Mouse (Mus musculus) frontal cortex, adult 2 months (tissue): Measurements from ENCODE around the gene Pan2. TPM values are rescaled to one million over a fixed set of nuclear protein-coding genes. Genes with fewer than 3 reads are reported as not detected.

ENCODE experiments used
- DNase-seq, 2 experiments: peaks; one replicate each; pipeline ENCODE4 v3.0.0; 2022; ENCODE audit warnings: low spot score in 1 of 2; ENCODE audit errors: extremely low spot score in 1 of 2
- polyA plus RNA-seq: library from polyadenylated mRNA; depleted of rRNA; stranded (reverse); fragments of >200 nt; gene quantifications from 2 replicates; pipeline ENCODE4 v1.2.3, GENCODE M21; 2012; rRNA removed

Pan2 gene
- polyA plus RNA-seq, 1 experiment = 26.8 TPM

GRCm38 (mm10) chr10:128370601-128371000, 67.5 kb downstream of the Pan2 start:
- no peak for DNase-seq

Other genes starting within 250 kb of the Pan2 start
- 80.8 and 83.1 TPM in 2 replicates for gene Ptges3, start 244.4 kb upstream of the Pan2 start, polyA plus RNA-seq
- 1,563 and 1,614 TPM in 2 replicates for gene Atp5b, start 220.1 kb upstream of the Pan2 start, polyA plus RNA-seq
- gene Baz2a, start 211.8 kb upstream of the Pan2 start, polyA plus RNA-seq = 36.0 TPM in 2 replicates
- gene Rbms2, start 123.0 kb upstream of the Pan2 start, polyA plus RNA-seq = 19.1 and 20.1 TPM in 2 replicates
- 37.6 and 39.4 TPM in 2 replicates for gene Gls2, start 108.9 kb upstream of the Pan2 start, polyA plus RNA-seq
- gene Spryd4, start 91.5 kb upstream of the Pan2 start, polyA plus RNA-seq = 9.8 and 10.4 TPM in 2 replicates
- not detected in 2 replicates for gene Mip, start 77.5 kb upstream of the Pan2 start, polyA plus RNA-seq
- 5.1 and 5.3 TPM in 2 replicates for gene Timeless, start 71.3 kb upstream of the Pan2 start, polyA plus RNA-seq
- not detected in 2 replicates for gene Apon, start 49.2 kb upstream of the Pan2 start, polyA plus RNA-seq
- 0.23 and 0.58 TPM in 2 replicates for gene Apof, start 34.7 kb upstream of the Pan2 start, polyA plus RNA-seq
- gene Stat2, start 32.8 kb upstream of the Pan2 start, polyA plus RNA-seq = 29.6 and 33.3 TPM in 2 replicates
- 0.34 TPM in 2 replicates for gene Il23a, start 4.6 kb upstream of the Pan2 start, polyA plus RNA-seq
- gene Cnpy2, start 19.1 kb downstream of the Pan2 start, polyA plus RNA-seq = 64.4 and 65.1 TPM in 2 replicates
- gene Cs, start 34.4 kb downstream of the Pan2 start, polyA plus RNA-seq = 233 and 236 TPM in 2 replicates
- 89.1 and 94.8 TPM in 2 replicates for gene Coq10a, start 65.7 kb downstream of the Pan2 start, polyA plus RNA-seq
- gene Ankrd52, start 73.8 kb downstream of the Pan2 start, polyA plus RNA-seq = 31.9 and 32.6 TPM in 2 replicates
- 0.36 and 0.46 TPM in 2 replicates for gene Slc39a5, start 97.9 kb downstream of the Pan2 start, polyA plus RNA-seq
- gene Nabp2, start 108.2 kb downstream of the Pan2 start, polyA plus RNA-seq = 75.0 and 80.7 TPM in 2 replicates
- 75.5 and 76.2 TPM in 2 replicates for gene Rnf41, start 108.3 kb downstream of the Pan2 start, polyA plus RNA-seq
- gene Smarcc2, start 155.9 kb downstream of the Pan2 start, polyA plus RNA-seq = 219 and 255 TPM in 2 replicates
- gene Myl6, start 190.8 kb downstream of the Pan2 start, polyA plus RNA-seq = 1,313 and 1,322 TPM in 2 replicates
- 24.7 and 27.5 TPM in 2 replicates for gene Myl6b, start 195.3 kb downstream of the Pan2 start, polyA plus RNA-seq
- gene Esyt1, start 222.5 kb downstream of the Pan2 start, polyA plus RNA-seq = 8.3 and 9.8 TPM in 2 replicates
- gene Zc3h10, start 244.4 kb downstream of the Pan2 start, polyA plus RNA-seq = 11.3 and 12.2 TPM in 2 replicates
- gene Rpl41, start 246.0 kb downstream of the Pan2 start, polyA plus RNA-seq = 1,933 and 2,601 TPM in 2 replicates